Mouse (Mus musculus) forebrain, embryonic 16.5 days (tissue): ENCODE results near the gene Glrx5. TPM values are rescaled to one million over a fixed set of nuclear protein-coding genes. Genes with fewer than 3 reads are reported as not detected.

Experiments used
- ATAC-seq: fragments of 200-750 bp; cut with Nextera tagmentation; 2 replicates; pipeline ENCODE4 v1.8.0; 2017; ENCODE audit warnings: mild to moderate bottlenecking, moderate library complexity
- H3K27ac ChIP-seq: fragments of 300-500 bp; sonication (generic); 2 replicates; pipeline ENCODE4 v1.5.1; 2014; ENCODE audit warnings: low read length, control low read depth
- H3K27me3 ChIP-seq: fragments of 300-500 bp; sonication (generic); replicated peaks from 2 replicates; pipeline ENCODE4 v1.6.1; 2014; ENCODE audit warnings: low read length; ENCODE audit not compliant: control insufficient read depth, insufficient read depth
- H3K36me3 ChIP-seq: fragments of 300-500 bp; sonication (generic); 2 replicates; pipeline ENCODE4 v1.6.1; 2014; ENCODE audit not compliant: control insufficient read depth, insufficient read depth
- H3K4me1 ChIP-seq: fragments of 300-500 bp; sonication (generic); replicated peaks from 2 replicates; pipeline ENCODE4 v1.6.1; 2014; ENCODE audit warnings: low read length; ENCODE audit not compliant: control insufficient read depth, insufficient read depth
- H3K4me2 ChIP-seq: fragments of 300-500 bp; sonication (generic); 2 replicates; pipeline ENCODE4 v1.6.1; 2014; ENCODE audit warnings: mild to moderate bottlenecking, low read length, control low read depth
- H3K4me3 ChIP-seq: fragments of 300-500 bp; sonication (generic); replicated peaks from 2 replicates; pipeline ENCODE4 v1.5.1; 2014; ENCODE audit warnings: mild to moderate bottlenecking, low read length, control low read depth
- H3K9ac ChIP-seq: fragments of 300-500 bp; sonication (generic); replicated peaks from 2 replicates; pipeline ENCODE4 v1.6.1; 2014; ENCODE audit warnings: low read depth, low read length, control low read depth
- H3K9me3 ChIP-seq: fragments of 300-500 bp; sonication (generic); 2 replicates; pipeline ENCODE4 v1.6.1; 2016; ENCODE audit warnings: low read length; ENCODE audit not compliant: control insufficient read depth
- WGBS: fragments of 180-500 bp; shearing (Covaris S2); extraction: QIAGEN DNeasy Blood & Tissue Kit; methylation state at CpG from one replicate; pipeline ENCODE4 v1.1.7; 2014; 5-methylcytosine and 5-hydroxymethylcytosine counted together
- polyA plus RNA-seq: library from polyadenylated mRNA; unstranded; fragments of >200 nt; fragmentation: Nextera tagmentation; extraction: Ambion mirVana; gene quantifications from 2 replicates; pipeline ENCODE4 v1.2.1, GENCODE M21; 2015

Glrx5 gene
- polyA plus RNA-seq, 1 experiment from 2014 or later = 133 TPM

- no peak for ATAC-seq
- Histone ChIP-seq H3K36me3 (no peaks in the 10 kb centered on the region), H3K4me1 (no peaks in the 10 kb centered on the region), H3K27me3 (peaks cover 5% of the 10 kb centered on the region), H3K9ac (no peak overlapping the region), H3K4me3 (no peak overlapping the region), H3K9me3 (no peaks in the 10 kb centered on the region), H3K4me2 (no peak overlapping the region), H3K27ac (no peak overlapping the region)
- WGBS = 70% methylated on average over 10 of the region's 10 CpGs
Measured at GRCm38 (mm10) chr12:105002340-105003132, 30.0 kb upstream of the Glrx5 start.

- Histone ChIP-seq H3K4me3 (no peak overlapping the region), H3K27ac (no peak overlapping the region), H3K9me3 (no peaks in the 10 kb centered on the region), H3K4me2 (no peak overlapping the region), H3K4me1 (no peaks in the 10 kb centered on the region), H3K36me3 (no peaks in the 10 kb centered on the region), H3K9ac (no peak overlapping the region), H3K27me3 (peaks cover 8% of the 10 kb centered on the region)
- ATAC-seq = no peak
- 45% methylated on average over 9 of the region's 9 CpGs for WGBS
Measured at GRCm38 (mm10) chr12:105003158-105003557, 29.3 kb upstream of the Glrx5 start.

DNA sequence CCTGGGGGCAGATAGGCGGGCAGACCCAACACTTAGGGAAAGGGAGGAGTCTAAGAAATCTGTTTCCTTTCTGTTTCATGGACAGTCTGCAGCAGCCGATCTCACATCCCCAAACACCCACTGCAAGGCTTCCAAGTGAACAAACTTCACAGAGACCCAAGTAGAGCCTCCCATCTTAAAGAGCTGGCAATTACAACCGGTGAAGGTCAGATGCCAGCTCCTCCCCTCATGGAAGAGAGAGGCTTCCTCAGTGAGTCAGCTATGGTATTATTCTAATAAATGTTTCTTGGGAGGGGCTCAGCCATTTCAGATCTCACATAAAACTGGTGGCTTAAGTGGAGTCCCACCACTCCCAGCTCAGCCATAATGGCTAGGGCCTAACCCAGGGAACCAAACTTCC is 28.8 kb upstream of the Glrx5 start:
- H3K4me1 ChIP-seq = peaks cover 3% of the 10 kb centered on the region
- H3K9me3 ChIP-seq = no peaks in the 10 kb centered on the region
- WGBS = 82% methylated on average over 3 of the region's 3 CpGs
- no peak overlapping the region for H3K27ac ChIP-seq
- no peak for ATAC-seq
- peaks cover 13% of the 10 kb centered on the region for H3K27me3 ChIP-seq
- H3K4me3 ChIP-seq = no peak overlapping the region
- no peak overlapping the region for H3K9ac ChIP-seq
- no peaks in the 10 kb centered on the region for H3K36me3 ChIP-seq
- no peak overlapping the region for H3K4me2 ChIP-seq

- 85% methylated on average over 22 of the region's 22 CpGs for WGBS
- H3K4me1 ChIP-seq = peaks cover 15% of the 10 kb centered on the region
- H3K27me3 ChIP-seq = peaks cover 19% of the 10 kb centered on the region
- no peak for ATAC-seq
- H3K9me3 ChIP-seq = no peaks in the 10 kb centered on the region
- no peak overlapping the region for H3K4me2 ChIP-seq
- no peak overlapping the region for H3K9ac ChIP-seq
- no peaks in the 10 kb centered on the region for H3K36me3 ChIP-seq
- H3K27ac ChIP-seq = no peak overlapping the region
- no peak overlapping the region for H3K4me3 ChIP-seq
Measured at GRCm38 (mm10) chr12:105004956-105005714, 27.4 kb upstream of the Glrx5 start.

- Histone ChIP-seq H3K27me3 (peaks cover 19% of the 10 kb centered on the region), H3K4me1 (peaks cover 15% of the 10 kb centered on the region), H3K4me3 (no peak overlapping the region), H3K36me3 (no peaks in the 10 kb centered on the region), H3K9me3 (no peaks in the 10 kb centered on the region), H3K9ac (no peak overlapping the region), H3K27ac (no peak overlapping the region), H3K4me2 (no peak overlapping the region)
- no peak for ATAC-seq
- 64% methylated on average over 2 of the region's 2 CpGs for WGBS
Measured at GRCm38 (mm10) chr12:105005715-105005972, 26.8 kb upstream of the Glrx5 start.

DNA sequence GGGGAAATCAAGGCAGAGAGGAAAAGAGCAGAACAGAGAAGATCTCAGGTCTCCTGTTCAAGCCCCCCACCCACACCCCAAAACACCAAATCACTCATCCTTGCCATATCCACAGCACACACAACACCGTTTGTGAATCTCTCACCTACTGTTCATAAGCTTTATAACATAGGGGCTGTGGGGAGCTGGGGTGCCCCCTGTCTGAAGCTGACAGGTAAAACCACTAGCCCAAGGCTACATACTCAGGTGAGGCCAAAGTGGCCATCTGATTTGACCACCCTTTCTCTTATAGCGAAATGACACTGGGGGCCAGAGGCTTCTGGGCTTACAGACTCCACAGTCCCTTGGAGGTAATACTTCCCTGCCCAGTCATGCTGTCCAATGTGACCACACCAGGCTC is 24.3 kb upstream of the Glrx5 start:
- WGBS = 47% methylated on average over 2 of the region's 2 CpGs
- ATAC-seq = no peak
- Histone ChIP-seq H3K4me2 (no peak overlapping the region), H3K9me3 (no peaks in the 10 kb centered on the region), H3K9ac (no peak overlapping the region), H3K27ac (no peak overlapping the region), H3K27me3 (peaks cover 19% of the 10 kb centered on the region), H3K4me3 (no peak overlapping the region), H3K36me3 (no peaks in the 10 kb centered on the region), H3K4me1 (peaks cover 15% of the 10 kb centered on the region)

- peaks cover 15% of the 10 kb centered on the region for H3K4me1 ChIP-seq
- H3K36me3 ChIP-seq = no peaks in the 10 kb centered on the region
- peak; percentile 67 for ATAC-seq
- peak overlapping the region; percentile 94 for H3K4me2 ChIP-seq
- H3K27me3 ChIP-seq = peaks cover 19% of the 10 kb centered on the region
- H3K9ac ChIP-seq = no peak overlapping the region
- WGBS = 0% methylated on average over 13 of the region's 13 CpGs
- peak overlapping the region; percentile 57 for H3K4me3 ChIP-seq
- H3K9me3 ChIP-seq = no peaks in the 10 kb centered on the region
- H3K27ac ChIP-seq = no peak overlapping the region
Measured at GRCm38 (mm10) chr12:105008752-105009178, 23.7 kb upstream of the Glrx5 start.

DNA sequence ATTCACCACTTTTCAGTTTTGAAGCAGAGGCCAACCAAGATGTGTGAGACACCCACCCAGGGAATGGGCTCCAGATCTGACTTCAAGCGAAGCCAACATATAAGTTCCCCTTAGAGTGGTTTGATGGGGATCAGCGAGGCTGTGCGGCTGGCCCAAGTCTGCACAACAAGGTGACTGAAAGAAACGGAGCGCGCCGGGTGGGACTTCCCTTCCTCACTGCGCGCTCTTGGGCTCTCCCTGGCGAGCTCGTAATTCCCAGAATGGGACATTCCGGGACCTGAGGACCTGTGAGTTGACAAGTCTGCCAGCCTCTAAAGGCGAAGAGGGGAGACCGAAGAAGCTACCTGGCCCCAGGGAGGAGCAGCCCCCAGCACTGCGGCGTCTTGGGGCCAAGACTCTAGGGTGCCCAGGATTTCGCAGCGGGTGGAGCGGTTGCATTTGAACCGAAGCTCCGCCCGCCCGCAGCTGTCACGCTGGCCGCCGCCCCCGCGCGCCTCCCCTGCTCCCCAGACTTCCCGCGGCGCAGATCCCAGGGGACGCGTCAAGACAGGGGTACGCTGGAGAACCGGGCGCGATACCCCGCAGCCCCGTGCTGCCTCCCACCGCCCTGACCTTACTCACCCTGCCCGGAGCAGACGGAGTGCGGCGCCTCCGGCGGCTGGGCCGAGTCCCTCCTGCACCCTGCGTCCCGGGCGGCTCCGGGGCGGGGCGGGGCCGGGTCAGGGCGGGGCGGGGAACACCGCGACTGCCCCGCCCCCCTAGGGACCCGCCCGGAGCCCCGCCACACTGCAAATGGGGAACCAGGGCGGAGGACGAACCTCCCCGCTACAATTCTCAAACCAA is 22.9 kb upstream of the Glrx5 start, which contains the start of gene Syne3:
Gene Syne3 (minus strand): TSS at position 440 of the 843 bp plus-strand sequence.
- H3K9me3 ChIP-seq = no peaks in the 10 kb centered on the region
- no peak within 1 kb of the TSS for H3K27ac ChIP-seq
- no peaks in the 10 kb centered on the region for H3K36me3 ChIP-seq
- WGBS = under 1% methylated on average over 66 of the region's 66 CpGs
- peak; percentile 50 for ATAC-seq
- H3K27me3 ChIP-seq = peaks cover 19% of the 10 kb centered on the region
- peak within 1 kb of the TSS; percentile 57 for H3K4me3 ChIP-seq
- H3K9ac ChIP-seq = peak within 1 kb of the TSS; percentile 56
- peak within 1 kb of the TSS; percentile 94 for H3K4me2 ChIP-seq
- peaks cover 15% of the 10 kb centered on the region for H3K4me1 ChIP-seq

DNA sequence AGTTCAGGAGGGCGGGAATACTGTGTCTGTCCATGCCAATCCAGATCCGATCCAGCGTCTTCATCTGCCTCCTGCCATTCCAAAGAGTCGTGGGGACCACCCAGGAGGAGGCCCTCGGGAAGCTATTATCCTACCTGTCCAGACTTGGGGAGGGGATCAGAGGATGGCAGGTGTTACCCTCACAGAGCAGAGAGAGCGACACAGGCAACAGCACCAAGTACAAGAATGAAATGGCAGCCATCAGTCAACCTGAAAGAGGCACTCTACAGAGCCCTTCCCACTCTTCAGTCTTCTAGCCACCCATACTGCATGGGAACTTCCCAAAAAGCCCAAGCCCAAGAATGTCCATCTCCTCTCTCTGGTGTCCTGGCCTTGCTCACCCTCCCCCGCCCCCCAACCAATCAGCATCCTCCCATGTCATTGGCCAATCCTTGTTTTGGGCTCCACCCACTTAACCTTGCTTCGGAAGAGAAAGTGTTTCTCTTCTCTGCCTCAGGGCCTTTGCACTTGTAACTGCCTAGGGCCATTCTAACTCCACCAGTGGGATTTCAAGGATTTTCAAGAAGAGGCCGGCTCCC is 22.2 kb upstream of the Glrx5 start:
- WGBS = 16% methylated on average over 9 of the region's 9 CpGs
- peak overlapping the region; percentile 56 for H3K9ac ChIP-seq
- ATAC-seq = no peak

More for the DNA sequence above, 22.2 kb upstream of the Glrx5 start:
- peak overlapping the region; percentile 94 for H3K4me2 ChIP-seq
- H3K4me3 ChIP-seq = peak overlapping the region; percentile 57
- no peak overlapping the region for H3K27ac ChIP-seq
- H3K36me3 ChIP-seq = no peaks in the 10 kb centered on the region
- H3K27me3 ChIP-seq = peaks cover 19% of the 10 kb centered on the region
- no peaks in the 10 kb centered on the region for H3K9me3 ChIP-seq
- H3K4me1 ChIP-seq = peaks cover 15% of the 10 kb centered on the region
